Mouse (Mus musculus) hindbrain, embryonic 16.5 days (tissue): Measurements from ENCODE around the gene Slc4a1. TPM values are rescaled to one million over a fixed set of nuclear protein-coding genes. Genes with fewer than 3 reads are reported as not detected.
A peak's percentile ranks its signal among the peaks of the same experiment; 100 is the strongest.

Source experiments
- ATAC-seq: fragments of 200-750 bp; cut with Nextera tagmentation; 2 replicates; pipeline ENCODE4 v1.8.0; 2017; ENCODE audit warnings: moderate TSS enrichment, moderate library complexity
- H3K27ac ChIP-seq: fragments of 300-500 bp; sonication (generic); 2 replicates; pipeline ENCODE4 v1.5.1; 2014; ENCODE audit warnings: low read depth, mild to moderate bottlenecking, control low read depth, low read length, moderate library complexity
- H3K27me3 ChIP-seq: fragments of 300-500 bp; sonication (generic); replicated peaks from 2 replicates; pipeline ENCODE4 v1.6.1; 2014; ENCODE audit warnings: low read length; ENCODE audit not compliant: control insufficient read depth, insufficient read depth
- H3K36me3 ChIP-seq: fragments of 300-500 bp; sonication (generic); 2 replicates; pipeline ENCODE4 v1.6.1; 2014; ENCODE audit warnings: mild to moderate bottlenecking, low read length, moderate library complexity, mixed read lengths; ENCODE audit not compliant: control insufficient read depth, insufficient read depth
- H3K4me1 ChIP-seq: fragments of 300-500 bp; sonication (generic); 2 replicates; pipeline ENCODE4 v1.6.1; 2014; ENCODE audit warnings: low read depth, low read length; ENCODE audit not compliant: control insufficient read depth, insufficient read depth
- H3K4me2 ChIP-seq: fragments of 300-500 bp; sonication (generic); 2 replicates; pipeline ENCODE4 v1.6.1; 2014; ENCODE audit warnings: mild to moderate bottlenecking, low read length, control low read depth, moderate library complexity
- H3K4me3 ChIP-seq: fragments of 300-500 bp; sonication (generic); 2 replicates; pipeline ENCODE4 v1.5.1; 2014; ENCODE audit warnings: mild to moderate bottlenecking, low read length, control low read depth, moderate library complexity
- H3K9ac ChIP-seq: fragments of 300-500 bp; sonication (generic); 2 replicates; pipeline ENCODE4 v1.6.1; 2014; ENCODE audit warnings: low read depth, mild to moderate bottlenecking, control low read depth, low read length, moderate library complexity
- H3K9me3 ChIP-seq: fragments of 300-500 bp; sonication (generic); 2 replicates; pipeline ENCODE4 v1.6.1; 2014; ENCODE audit warnings: mild to moderate bottlenecking, low read length, moderate library complexity; ENCODE audit not compliant: control insufficient read depth
- WGBS: fragments of 180-500 bp; shearing (Covaris S2); extraction: QIAGEN DNeasy Blood & Tissue Kit; methylation state at CpG from one replicate; pipeline ENCODE4 v1.1.7; 2014; 5-methylcytosine and 5-hydroxymethylcytosine counted together
- microRNA-seq: library from miRNA; unstranded; fragments of <30 nt; microRNA quantifications from one replicate; pipeline ENCODE4, GENCODE M21; 2017
- polyA plus RNA-seq: library from polyadenylated mRNA; unstranded; fragments of >200 nt; fragmentation: Nextera tagmentation; extraction: Ambion mirVana; gene quantifications from 2 replicates; pipeline ENCODE4 v1.2.1, GENCODE M21; 2015

Slc4a1 gene
- polyA plus RNA-seq, 1 experiment from 2014 or later = 1.4 TPM

DNA sequence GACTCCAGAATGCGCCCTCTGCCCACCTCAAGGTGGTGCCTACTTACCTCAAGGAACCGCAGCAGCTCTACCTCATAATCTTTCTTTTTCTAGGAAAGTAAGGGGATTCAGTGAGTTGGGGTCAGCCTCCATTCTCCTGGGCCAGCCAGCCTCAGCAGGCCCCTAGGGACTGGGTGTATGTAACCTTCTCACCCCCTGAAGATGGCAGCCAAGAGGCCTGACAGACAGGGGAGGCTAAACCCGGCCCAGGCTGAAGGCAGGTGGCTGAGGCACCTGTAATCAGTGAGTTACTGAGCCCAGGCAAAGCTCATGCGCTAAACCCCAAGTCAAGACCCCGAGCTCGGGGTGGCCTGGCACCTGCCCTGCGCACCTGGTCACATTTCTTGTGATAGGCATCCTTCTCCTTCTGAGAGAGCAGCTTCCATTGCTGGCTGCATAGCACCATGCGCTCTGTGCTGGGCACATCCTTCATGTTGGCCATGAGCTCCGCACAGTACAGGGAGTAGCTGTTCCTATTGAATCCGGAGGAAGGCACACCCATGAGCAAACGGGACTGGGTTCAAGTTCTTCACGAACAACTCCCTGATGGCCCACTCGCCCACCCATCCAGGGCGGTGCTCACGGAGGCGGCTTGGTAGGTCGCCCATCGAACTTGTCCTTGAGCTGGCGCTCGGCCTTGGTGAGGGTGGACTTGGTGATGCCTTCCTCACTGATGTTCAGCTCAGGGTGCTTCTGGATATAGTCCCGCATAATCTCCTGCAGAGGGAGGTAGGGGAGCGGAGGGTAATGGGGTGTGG, 56.0 kb downstream of the Slc4a1 start:
- 86% methylated on average over 22 of the region's 22 CpGs for WGBS
- peaks cover 9% of the 10 kb centered on the region for H3K4me1 ChIP-seq
- no peaks in the 10 kb centered on the region for H3K9me3 ChIP-seq
- no peak overlapping the region; the same call in 1 of the 2 replicates for H3K27ac ChIP-seq
- peaks cover 56% of the 10 kb centered on the region for H3K36me3 ChIP-seq
- H3K4me2 ChIP-seq = no peak overlapping the region; the same call in 1 of the 2 replicates
- H3K4me3 ChIP-seq = no peak overlapping the region; the same call in 1 of the 2 replicates
- no peak for ATAC-seq
- H3K27me3 ChIP-seq = no peaks in the 10 kb centered on the region
- no peak overlapping the region for H3K9ac ChIP-seq

DNA sequence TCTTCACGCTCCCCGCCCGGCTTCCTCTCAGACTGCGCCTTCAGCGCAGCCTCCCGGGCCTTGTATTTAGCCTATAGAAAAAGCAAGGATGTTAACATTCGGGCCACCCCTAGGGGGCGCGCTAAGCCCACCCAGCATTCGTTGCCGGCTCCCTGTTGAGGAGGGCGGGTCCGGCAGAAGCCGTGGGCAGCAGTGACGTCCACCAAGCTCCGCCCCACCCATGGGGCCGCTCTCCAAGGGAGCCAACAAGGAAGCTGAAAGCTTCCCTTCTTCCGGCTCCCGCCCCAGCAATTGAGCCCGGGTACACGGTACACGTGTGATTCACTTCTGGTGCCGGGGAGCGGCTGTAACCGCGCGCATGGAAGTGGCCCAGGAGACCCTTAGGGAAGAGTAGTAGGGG, 57.0 kb downstream of the Slc4a1 start:
- peak overlapping the region; percentile 27 for H3K4me3 ChIP-seq
- H3K9me3 ChIP-seq = no peaks in the 10 kb centered on the region
- H3K4me2 ChIP-seq = peak overlapping the region; percentile 51
- peak overlapping the region; percentile 42 for H3K9ac ChIP-seq
- no peaks in the 10 kb centered on the region for H3K27me3 ChIP-seq
- under 1% methylated on average over 27 of the region's 27 CpGs for WGBS
- peaks cover 9% of the 10 kb centered on the region for H3K4me1 ChIP-seq
- H3K27ac ChIP-seq = peak overlapping the region; percentile 26
- ATAC-seq = peak; percentile 93
- H3K36me3 ChIP-seq = peaks cover 54% of the 10 kb centered on the region

DNA sequence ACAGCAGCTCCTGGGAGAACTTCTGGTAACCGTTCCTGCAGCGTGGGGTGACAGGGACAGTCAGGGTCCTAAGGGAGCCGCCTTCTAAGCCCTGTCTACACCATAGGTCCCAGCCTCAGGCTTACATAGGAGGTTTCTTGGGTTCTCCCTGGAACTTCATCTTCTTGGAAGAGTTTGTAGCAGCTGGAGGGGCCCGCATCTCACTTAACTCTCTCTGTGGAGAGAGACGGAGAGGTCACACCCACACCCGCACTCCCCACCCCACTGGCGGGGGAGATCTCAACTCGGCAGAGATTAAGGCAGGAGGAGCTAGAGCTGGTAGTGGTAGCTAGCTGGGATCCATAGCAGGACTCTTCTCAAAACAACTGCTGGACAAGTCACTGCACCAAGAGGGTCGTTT, 57.9 kb downstream of the Slc4a1 start:
- no peaks in the 10 kb centered on the region for H3K27me3 ChIP-seq
- no peak overlapping the region for H3K9ac ChIP-seq
- peaks cover 46% of the 10 kb centered on the region for H3K36me3 ChIP-seq
- no peak overlapping the region for H3K4me2 ChIP-seq
- H3K4me1 ChIP-seq = peaks cover 9% of the 10 kb centered on the region
- no peaks in the 10 kb centered on the region for H3K9me3 ChIP-seq
- 90% methylated on average over 9 of the region's 9 CpGs for WGBS
- no peak overlapping the region for H3K27ac ChIP-seq
- no peak overlapping the region for H3K4me3 ChIP-seq
- no peak for ATAC-seq

DNA sequence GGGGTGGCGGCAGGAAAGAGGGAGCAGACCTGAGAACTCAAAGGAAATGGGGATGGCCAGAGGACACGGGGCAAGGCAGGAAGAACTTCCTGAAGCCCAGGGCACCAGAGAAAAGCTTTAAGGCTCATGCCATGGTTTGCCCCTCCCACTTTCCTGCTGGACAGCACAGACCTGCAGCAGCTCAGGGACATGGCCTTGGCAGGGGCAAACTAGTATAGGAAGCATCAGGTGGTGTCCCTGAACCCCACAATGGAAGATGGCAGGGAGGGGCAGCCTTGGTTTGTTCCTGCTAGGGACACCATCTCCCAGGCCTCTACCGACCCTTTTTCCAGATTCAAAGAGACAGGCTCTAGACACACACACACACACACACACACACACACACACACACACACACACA, 60.6 kb downstream of the Slc4a1 start:
- Histone ChIP-seq H3K4me1 (peaks cover 9% of the 10 kb centered on the region), H3K9ac (no peak overlapping the region), H3K36me3 (peaks cover 32% of the 10 kb centered on the region), H3K4me3 (no peak overlapping the region), H3K27me3 (no peaks in the 10 kb centered on the region), H3K4me2 (no peak overlapping the region), H3K27ac (no peak overlapping the region), H3K9me3 (no peaks in the 10 kb centered on the region)
- no peak for ATAC-seq
- 54% methylated on average over 3 of the region's 3 CpGs for WGBS

DNA sequence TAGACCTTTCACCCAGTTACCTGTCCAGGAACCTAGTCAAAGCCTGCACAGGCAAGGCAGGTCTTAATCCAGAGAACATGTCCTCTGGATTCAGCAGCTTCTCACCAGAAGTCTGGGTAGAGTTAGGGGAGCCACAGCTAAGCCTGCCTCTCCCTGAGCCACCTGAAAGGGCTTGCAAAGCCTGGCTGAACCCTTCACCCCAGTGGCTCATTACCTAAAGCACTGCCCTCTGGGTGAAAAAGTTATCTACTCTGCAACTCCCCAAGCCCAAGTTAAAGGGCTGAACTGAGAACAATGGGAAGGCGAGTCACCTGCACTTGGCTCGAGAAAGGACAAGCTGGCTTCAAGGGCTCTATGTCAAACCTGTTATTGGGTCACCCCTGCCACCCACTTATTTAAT, 61.9 kb downstream of the Slc4a1 start:
- WGBS = 31% methylated on average over 2 of the region's 2 CpGs
- no peak overlapping the region for H3K4me2 ChIP-seq
- no peaks in the 10 kb centered on the region for H3K9me3 ChIP-seq
- peaks cover 4% of the 10 kb centered on the region for H3K4me1 ChIP-seq
- ATAC-seq = no peak
- no peaks in the 10 kb centered on the region for H3K27me3 ChIP-seq
- no peak overlapping the region for H3K27ac ChIP-seq
- no peak overlapping the region for H3K9ac ChIP-seq
- peaks cover 22% of the 10 kb centered on the region for H3K36me3 ChIP-seq
- no peak overlapping the region for H3K4me3 ChIP-seq

DNA sequence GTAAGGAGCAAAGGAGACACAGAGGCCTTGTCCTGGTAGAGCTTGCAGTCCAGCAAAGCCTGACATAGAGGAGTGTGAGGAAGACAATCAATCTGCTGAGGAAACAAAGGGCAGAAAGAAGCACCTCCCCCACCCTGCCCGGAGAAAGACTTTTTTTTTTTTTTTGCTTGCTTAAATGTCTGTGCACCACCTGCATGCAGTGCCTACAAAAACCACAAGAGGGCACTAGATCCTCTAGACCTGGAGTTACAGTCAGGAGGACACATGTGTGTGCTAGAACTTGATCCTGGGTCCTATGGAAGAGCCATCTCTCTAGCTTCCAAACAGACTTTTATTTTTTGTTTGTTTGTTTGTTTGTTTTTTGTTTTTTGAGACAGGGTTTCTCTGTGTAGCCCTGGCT, 66.2 kb downstream of the Slc4a1 start:
- 0% methylated on average over 1 of the region's 1 CpGs for WGBS
- ATAC-seq = no peak

More for the DNA sequence above, 66.2 kb downstream of the Slc4a1 start:
- Histone ChIP-seq H3K27me3 (no peaks in the 10 kb centered on the region), H3K4me2 (no peak overlapping the region), H3K36me3 (no peaks in the 10 kb centered on the region), H3K4me1 (peaks cover 14% of the 10 kb centered on the region), H3K9ac (no peak overlapping the region), H3K4me3 (no peak overlapping the region), H3K27ac (no peak overlapping the region), H3K9me3 (no peaks in the 10 kb centered on the region)

Small RNA genes lying within 50 kb of the gene (microRNA-seq; reads per million reads assigned to microRNA genes)
- not detected for gene Mir6930

Other genes with a start within 250 kb of the Slc4a1 start
- 0.09 TPM in 1 of 2 replicates, not detected in the other for gene Nags, start 220.7 kb downstream of the Slc4a1 start, polyA plus RNA-seq
- gene Tmem101, start 209.8 kb downstream of the Slc4a1 start, polyA plus RNA-seq = 42.2 and 47.7 TPM in 2 replicates
- 99.0 and 116 TPM in 2 replicates for gene Lsm12, start 180.9 kb downstream of the Slc4a1 start, polyA plus RNA-seq
- gene G6pc3, start 176.6 kb downstream of the Slc4a1 start, polyA plus RNA-seq = 44.3 and 45.9 TPM in 2 replicates
- 75.8 and 83.0 TPM in 2 replicates for gene Hdac5, start 136.0 kb downstream of the Slc4a1 start, polyA plus RNA-seq
- gene BC030867, start 117.3 kb downstream of the Slc4a1 start, polyA plus RNA-seq = 2.9 and 3.6 TPM in 2 replicates
- 0.09 and 0.11 TPM in 2 replicates for gene Asb16, start 97.5 kb downstream of the Slc4a1 start, polyA plus RNA-seq
- gene Tmub2, start 81.3 kb downstream of the Slc4a1 start, polyA plus RNA-seq = 81.6 and 85.0 TPM in 2 replicates
- gene Atxn7l3, start 69.6 kb downstream of the Slc4a1 start, polyA plus RNA-seq = 26.6 and 29.2 TPM in 2 replicates
- 70.4 and 76.8 TPM in 2 replicates for gene Ubtf, start 46.5 kb downstream of the Slc4a1 start, polyA plus RNA-seq
- 127 and 136 TPM in 2 replicates for gene Rundc3a, start 27.2 kb upstream of the Slc4a1 start, polyA plus RNA-seq
- 182 and 187 TPM in 2 replicates for gene Slc25a39, start 41.7 kb upstream of the Slc4a1 start, polyA plus RNA-seq
- 95.4 and 100 TPM in 2 replicates for gene Grn, start 64.1 kb upstream of the Slc4a1 start, polyA plus RNA-seq
- 17.8 and 17.9 TPM in 2 replicates for gene Fam171a2, start 81.5 kb upstream of the Slc4a1 start, polyA plus RNA-seq
- gene Itga2b, start 103.9 kb upstream of the Slc4a1 start, polyA plus RNA-seq = 9.4 and 13.1 TPM in 2 replicates
- 52.9 and 60.5 TPM in 2 replicates for gene Gpatch8, start 190.2 kb upstream of the Slc4a1 start, polyA plus RNA-seq
- 2.8 and 4.1 TPM in 2 replicates for gene Gm11627, start 213.3 kb upstream of the Slc4a1 start, polyA plus RNA-seq
- gene Fzd2, start 238.2 kb upstream of the Slc4a1 start, polyA plus RNA-seq = 6.0 and 6.7 TPM in 2 replicates